Mouse (Mus musculus): Measurements from ENCODE around the gene Copz1. TPM values are rescaled to one million over a fixed set of nuclear protein-coding genes. Genes with fewer than 3 reads are reported as not detected.

Copz1 gene
- polyA plus RNA-seq, 1 experiment from 2014 or later, result 155 TPM

GRCm38 (mm10) chr15:103301547-103302340 lies 29.2 kb downstream of the Copz1 start:
- Histone ChIP-seq H3K4me1 (ENCODE audit: control insufficient read depth, insufficient read depth, low read length) (peaks cover 44% of the 10 kb centered on the region), H3K36me3 (ENCODE audit: control insufficient read depth, insufficient read depth) (peaks cover 14% of the 10 kb centered on the region), H3K4me3 (ENCODE audit: low read length) (no peak overlapping the region), H3K9ac (ENCODE audit: low read length) (peak overlapping the region; percentile 35; the same call in 1 of the 2 replicates), H3K4me2 (ENCODE audit: low read depth, low read length) (no peak overlapping the region), H3K27me3 (ENCODE audit: control insufficient read depth, insufficient read depth, low read length) (no peaks in the 10 kb centered on the region), H3K9me3 (replicated peaks; ENCODE audit: control insufficient read depth, low read length) (no peaks in the 10 kb centered on the region), H3K27ac (ENCODE audit: low read length) (peak overlapping the region; percentile 24; the same call in 1 of the 2 replicates)
- ATAC-seq (replicated peaks; ENCODE audit: extremely low read depth, insufficient read depth, low FRiP score), result no peak
- WGBS, result 48% methylated on average over 5 of the region's 5 CpGs

- Histone ChIP-seq H3K27ac (ENCODE audit: low read length) (no peak overlapping the region; the same call in 1 of the 2 replicates), H3K27me3 (ENCODE audit: control insufficient read depth, insufficient read depth, low read length) (no peaks in the 10 kb centered on the region), H3K9ac (ENCODE audit: low read length) (no peak overlapping the region; the same call in 1 of the 2 replicates), H3K4me3 (ENCODE audit: low read length) (no peak overlapping the region), H3K4me2 (ENCODE audit: low read depth, low read length) (no peak overlapping the region), H3K9me3 (replicated peaks; ENCODE audit: control insufficient read depth, low read length) (no peaks in the 10 kb centered on the region), H3K36me3 (ENCODE audit: control insufficient read depth, insufficient read depth) (peaks cover 11% of the 10 kb centered on the region), H3K4me1 (ENCODE audit: control insufficient read depth, insufficient read depth, low read length) (peaks cover 44% of the 10 kb centered on the region)
- WGBS, result 51% methylated on average over 6 of the region's 6 CpGs
- ATAC-seq (replicated peaks; ENCODE audit: extremely low read depth, insufficient read depth, low FRiP score), result no peak
These were observed 30.0 kb downstream of the Copz1 start for GRCm38 (mm10) chr15:103302341-103303021.

GRCm38 (mm10) chr15:103303916-103304615 lies 31.6 kb downstream of the Copz1 start:
- peak overlapping the region; percentile 82 for H3K9ac ChIP-seq (ENCODE audit: low read length)
- 9% methylated on average over 8 of the region's 8 CpGs for WGBS
- H3K4me1 ChIP-seq (ENCODE audit: control insufficient read depth, insufficient read depth, low read length), result peaks cover 44% of the 10 kb centered on the region
- H3K36me3 ChIP-seq (ENCODE audit: control insufficient read depth, insufficient read depth), result peaks cover 4% of the 10 kb centered on the region; the same call in 1 of the 2 replicates
- no peaks in the 10 kb centered on the region for H3K27me3 ChIP-seq (ENCODE audit: control insufficient read depth, insufficient read depth, low read length)
- H3K4me3 ChIP-seq (ENCODE audit: low read length), result peak overlapping the region; percentile 67
- H3K4me2 ChIP-seq (ENCODE audit: low read depth, low read length), result peak overlapping the region; percentile 92
- ATAC-seq (replicated peaks; ENCODE audit: extremely low read depth, insufficient read depth, low FRiP score), result no peak
- H3K27ac ChIP-seq (ENCODE audit: low read length), result peak overlapping the region; percentile 85
- no peaks in the 10 kb centered on the region for H3K9me3 ChIP-seq (replicated peaks; ENCODE audit: control insufficient read depth, low read length)

GRCm38 (mm10) chr15:103304616-103304969 lies 32.1 kb downstream of the Copz1 start:
- no peaks in the 10 kb centered on the region for H3K27me3 ChIP-seq (ENCODE audit: control insufficient read depth, insufficient read depth, low read length)
- H3K9me3 ChIP-seq (replicated peaks; ENCODE audit: control insufficient read depth, low read length), result no peaks in the 10 kb centered on the region
- 1% methylated on average over 9 of the region's 9 CpGs for WGBS
- peaks cover 44% of the 10 kb centered on the region for H3K4me1 ChIP-seq (ENCODE audit: control insufficient read depth, insufficient read depth, low read length)
- H3K4me3 ChIP-seq (ENCODE audit: low read length), result peak overlapping the region; percentile 67
- H3K4me2 ChIP-seq (ENCODE audit: low read depth, low read length), result peak overlapping the region; percentile 92
- ATAC-seq (replicated peaks; ENCODE audit: extremely low read depth, insufficient read depth, low FRiP score), result 0 out of 2 replicates have a peak, but pooled peaks have one; percentile 3
- H3K36me3 ChIP-seq (ENCODE audit: control insufficient read depth, insufficient read depth), result no peaks in the 10 kb centered on the region
- H3K9ac ChIP-seq (ENCODE audit: low read length), result peak overlapping the region; percentile 82
- peak overlapping the region; percentile 85 for H3K27ac ChIP-seq (ENCODE audit: low read length)

DNA sequence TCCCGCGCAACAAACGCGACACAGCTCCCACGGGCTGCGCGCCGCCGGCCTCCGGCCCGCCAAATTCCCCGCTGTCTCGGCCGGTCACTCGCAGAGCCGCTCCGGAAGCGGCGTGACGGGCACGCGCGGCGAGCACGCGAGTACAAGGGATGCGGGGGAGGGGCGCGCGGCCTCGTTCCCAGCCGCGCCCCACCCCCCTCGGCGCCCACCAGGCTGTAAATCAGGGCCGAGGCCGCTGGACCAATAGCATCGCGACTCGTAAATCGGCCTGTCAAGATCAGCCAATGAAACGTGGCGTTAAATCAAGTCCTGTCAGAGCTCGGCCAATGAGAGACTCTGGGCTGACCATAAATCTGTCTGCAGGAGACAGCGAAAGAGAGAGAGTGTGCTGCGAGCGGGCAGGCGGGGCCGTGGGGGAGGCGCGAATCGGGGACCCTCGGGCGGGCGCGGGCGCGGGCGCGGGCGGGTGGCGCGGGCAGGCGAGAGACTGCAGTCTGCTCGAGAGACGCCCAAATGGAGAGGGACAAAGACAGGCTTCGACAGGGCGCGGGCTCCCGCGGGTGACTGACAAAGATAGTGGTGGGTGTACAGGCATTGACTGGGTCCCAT lies 32.7 kb downstream of the Copz1 start:
- WGBS, result under 1% methylated on average over 71 of the region's 71 CpGs
- Histone ChIP-seq H3K27ac (ENCODE audit: low read length) (peak overlapping the region; percentile 85), H3K36me3 (ENCODE audit: control insufficient read depth, insufficient read depth) (no peaks in the 10 kb centered on the region), H3K4me1 (ENCODE audit: control insufficient read depth, insufficient read depth, low read length) (peaks cover 39% of the 10 kb centered on the region), H3K4me3 (ENCODE audit: low read length) (peak overlapping the region; percentile 67), H3K9ac (ENCODE audit: low read length) (peak overlapping the region; percentile 82), H3K27me3 (ENCODE audit: control insufficient read depth, insufficient read depth, low read length) (no peaks in the 10 kb centered on the region), H3K4me2 (ENCODE audit: low read depth, low read length) (peak overlapping the region; percentile 92), H3K9me3 (replicated peaks; ENCODE audit: control insufficient read depth, low read length) (no peaks in the 10 kb centered on the region)
- peak; percentile 96 for ATAC-seq (replicated peaks; ENCODE audit: extremely low read depth, insufficient read depth, low FRiP score)

- no peak for ATAC-seq (replicated peaks; ENCODE audit: extremely low read depth, insufficient read depth, low FRiP score)
- Histone ChIP-seq H3K4me3 (ENCODE audit: low read length) (peak overlapping the region; percentile 67), H3K27ac (ENCODE audit: low read length) (peak overlapping the region; percentile 79), H3K9me3 (replicated peaks; ENCODE audit: control insufficient read depth, low read length) (no peaks in the 10 kb centered on the region), H3K36me3 (ENCODE audit: control insufficient read depth, insufficient read depth) (no peaks in the 10 kb centered on the region), H3K4me1 (ENCODE audit: control insufficient read depth, insufficient read depth, low read length) (peaks cover 30% of the 10 kb centered on the region), H3K9ac (ENCODE audit: low read length) (peak overlapping the region; percentile 75), H3K27me3 (ENCODE audit: control insufficient read depth, insufficient read depth, low read length) (no peaks in the 10 kb centered on the region), H3K4me2 (ENCODE audit: low read depth, low read length) (peak overlapping the region; percentile 92)
- 37% methylated on average over 8 of the region's 8 CpGs for WGBS
These were observed 33.5 kb downstream of the Copz1 start for GRCm38 (mm10) chr15:103305792-103306645.

DNA sequence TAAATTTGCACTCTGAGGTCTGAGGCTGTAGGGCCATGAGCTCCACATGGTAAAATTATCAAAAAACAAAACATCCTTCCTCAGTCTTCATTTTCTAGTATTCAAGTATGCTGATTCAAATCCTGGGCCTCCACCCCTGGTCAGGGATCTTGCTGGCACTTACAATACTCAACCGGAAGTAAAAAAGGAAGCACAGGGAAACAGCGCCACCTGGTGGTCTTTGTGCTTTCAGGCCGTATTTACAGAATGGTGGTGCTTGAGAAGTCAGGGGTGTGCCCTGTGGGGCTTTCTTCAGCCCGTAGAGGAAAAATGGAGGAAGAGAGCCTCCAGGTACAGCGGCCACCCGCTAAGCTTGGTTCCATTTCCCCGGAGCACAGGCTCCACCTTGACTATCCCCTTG lies 34.6 kb downstream of the Copz1 start:
- no peaks in the 10 kb centered on the region for H3K9me3 ChIP-seq (replicated peaks; ENCODE audit: control insufficient read depth, low read length)
- no peak for ATAC-seq (replicated peaks; ENCODE audit: extremely low read depth, insufficient read depth, low FRiP score)
- no peaks in the 10 kb centered on the region for H3K36me3 ChIP-seq (ENCODE audit: control insufficient read depth, insufficient read depth)
- WGBS, result 2% methylated on average over 7 of the region's 7 CpGs
- H3K27ac ChIP-seq (ENCODE audit: low read length), result 0 out of 2 replicates have a peak overlapping the region, but pooled peaks have one; percentile 2
- H3K4me1 ChIP-seq (ENCODE audit: control insufficient read depth, insufficient read depth, low read length), result peaks cover 22% of the 10 kb centered on the region
- H3K4me2 ChIP-seq (ENCODE audit: low read depth, low read length), result peak overlapping the region; percentile 2; the same call in 1 of the 2 replicates
- peak overlapping the region; percentile 16; the same call in 1 of the 2 replicates for H3K9ac ChIP-seq (ENCODE audit: low read length)
- H3K4me3 ChIP-seq (ENCODE audit: low read length), result no peak overlapping the region
- H3K27me3 ChIP-seq (ENCODE audit: control insufficient read depth, insufficient read depth, low read length), result no peaks in the 10 kb centered on the region
